Mouse (Mus musculus) small intestine, adult 2 months (tissue): ENCODE measurements around the gene Agxt. TPM values are rescaled to one million over a fixed set of nuclear protein-coding genes. Genes with fewer than 3 reads are reported as not detected.
A peak's percentile ranks its signal among the peaks of the same experiment; 100 is the strongest.

ENCODE experiments used
- H3K27ac ChIP-seq: fragments of 200-500 bp; 2 replicates; pipeline ENCODE4 v1.5.1; 2012; ENCODE audit warnings: low read depth, low read length, control low read depth, inconsistent platforms; ENCODE audit not compliant: insufficient read depth
- H3K27me3 ChIP-seq: fragments of 200-500 bp; 2 replicates; pipeline ENCODE4 v1.6.1; 2012; ENCODE audit warnings: mild to moderate bottlenecking, moderate library complexity, low read length, inconsistent platforms; ENCODE audit not compliant: control insufficient read depth, insufficient read depth
- H3K36me3 ChIP-seq: fragments of 200-500 bp; 2 replicates; pipeline ENCODE4 v1.6.1; 2012; ENCODE audit warnings: mild to moderate bottlenecking, low read length, control low read depth, inconsistent platforms; ENCODE audit not compliant: control insufficient read depth, insufficient read depth
- H3K4me1 ChIP-seq: fragments of 200-500 bp; 2 replicates; pipeline ENCODE4 v1.6.1; 2012; ENCODE audit warnings: low read length, inconsistent platforms, mixed read lengths; ENCODE audit not compliant: control insufficient read depth, insufficient read depth, insufficient read length
- H3K4me3 ChIP-seq: fragments of 200-500 bp; 2 replicates; pipeline ENCODE4 v1.5.1; 2012; ENCODE audit warnings: low read depth, mild to moderate bottlenecking, control low read depth, inconsistent platforms, low read length, moderate library complexity
- CTCF ChIP-seq: fragments of 200-500 bp; IDR thresholded peaks from 2 replicates; pipeline ENCODE4 v1.5.1; 2012; ENCODE audit warnings: low read depth, mild to moderate bottlenecking, control low read depth, inconsistent platforms, low read length, moderate library complexity, mixed read lengths; ENCODE audit not compliant: insufficient replicate concordance, insufficient read length; ENCODE audit errors: extremely low read depth
- POLR2A ChIP-seq: fragments of 200-500 bp; IDR thresholded peaks from 2 replicates; pipeline ENCODE4 v1.6.1; 2012; ENCODE audit warnings: low read depth, mild to moderate bottlenecking, control low read depth, inconsistent platforms, low read length, moderate library complexity
- WGBS: fragments of 180-500 bp; shearing (Covaris S2); methylation state at CpG from one replicate; pipeline ENCODE4 v1.1.7; 2018; 5-methylcytosine and 5-hydroxymethylcytosine counted together
- polyA plus RNA-seq: library from polyadenylated mRNA; depleted of rRNA; stranded (reverse); fragments of >200 nt; gene quantifications from 2 replicates; pipeline ENCODE4 v1.2.3, GENCODE M21; 2012; rRNA removed

The Agxt gene
- polyA plus RNA-seq = 0.14 and 0.58 TPM in 2 replicates

GRCm38 (mm10) chr1:93135036-93135526, at the start of gene Agxt:
Gene Agxt, plus strand, starts transcription at chr1:93135240.
- no peaks in the 10 kb centered on the region for H3K27me3 ChIP-seq
- H3K36me3 ChIP-seq = no peaks in the 10 kb centered on the region
- peaks cover 15% of the 10 kb centered on the region for H3K4me1 ChIP-seq
- 90% methylated on average over 12 of the region's 12 CpGs for WGBS
- H3K4me3 ChIP-seq = no peak within 1 kb of the TSS
- TF ChIP-seq POLR2A (no peak), CTCF (no peak)
- no peak within 1 kb of the TSS for H3K27ac ChIP-seq

- H3K4me1 ChIP-seq = no peaks in the 10 kb centered on the region
- H3K27me3 ChIP-seq = no peaks in the 10 kb centered on the region
- H3K36me3 ChIP-seq = no peaks in the 10 kb centered on the region
- WGBS = 82% methylated on average over 3 of the region's 3 CpGs
- H3K27ac ChIP-seq = no peak overlapping the region
- no peak overlapping the region for H3K4me3 ChIP-seq
- TF ChIP-seq POLR2A (no peak), CTCF (no peak)
Measured at GRCm38 (mm10) chr1:93092582-93092981, 42.5 kb upstream of the Agxt start.

- H3K4me1 ChIP-seq = no peaks in the 10 kb centered on the region; the same call in 1 of the 2 replicates
- WGBS = 87% methylated on average over 5 of the region's 5 CpGs
- no peak overlapping the region for H3K27ac ChIP-seq
- peaks cover 35% of the 10 kb centered on the region for H3K27me3 ChIP-seq
- no peaks in the 10 kb centered on the region for H3K36me3 ChIP-seq
- TF ChIP-seq CTCF (no peak), POLR2A (no peak)
- no peak overlapping the region for H3K4me3 ChIP-seq
Measured at GRCm38 (mm10) chr1:93098956-93099355, 36.1 kb upstream of the Agxt start.

- Histone ChIP-seq H3K4me1 (no peaks in the 10 kb centered on the region; the same call in 1 of the 2 replicates), H3K36me3 (no peaks in the 10 kb centered on the region), H3K27ac (no peak overlapping the region), H3K4me3 (peak overlapping the region; percentile 42; the same call in 1 of the 2 replicates), H3K27me3 (peaks cover 35% of the 10 kb centered on the region)
- TF ChIP-seq POLR2A = no peak
- no peak for TF ChIP-seq CTCF
- 4% methylated on average over 18 of the region's 18 CpGs for WGBS
Measured at GRCm38 (mm10) chr1:93100243-93100575, 34.8 kb upstream of the Agxt start.

GRCm38 (mm10) chr1:93100576-93101491, 34.2 kb upstream of the Agxt start:
- Histone ChIP-seq H3K27me3 (peaks cover 35% of the 10 kb centered on the region), H3K4me1 (no peaks in the 10 kb centered on the region; the same call in 1 of the 2 replicates), H3K4me3 (peak overlapping the region; percentile 42), H3K27ac (no peak overlapping the region), H3K36me3 (no peaks in the 10 kb centered on the region)
- under 1% methylated on average over 49 of the region's 49 CpGs for WGBS
- no peak for TF ChIP-seq CTCF
- TF ChIP-seq POLR2A = no peak

- WGBS = 2% methylated on average over 39 of the region's 39 CpGs
- H3K4me1 ChIP-seq = no peaks in the 10 kb centered on the region; the same call in 1 of the 2 replicates
- no peak within 1 kb of the TSS for H3K27ac ChIP-seq
- no peaks in the 10 kb centered on the region for H3K36me3 ChIP-seq
- TF ChIP-seq POLR2A (no peak), CTCF (no peak)
- peaks cover 35% of the 10 kb centered on the region for H3K27me3 ChIP-seq
- H3K4me3 ChIP-seq = peak within 1 kb of the TSS; percentile 42
Measured at GRCm38 (mm10) chr1:93101571-93102061, 33.4 kb upstream of the Agxt start, which contains the start of gene Kif1a. Gene Kif1a, minus strand, starts transcription at chr1:93101951.

- Histone ChIP-seq H3K36me3 (no peaks in the 10 kb centered on the region), H3K4me1 (no peaks in the 10 kb centered on the region; the same call in 1 of the 2 replicates), H3K27me3 (peaks cover 35% of the 10 kb centered on the region), H3K4me3 (no peak overlapping the region), H3K27ac (no peak overlapping the region)
- TF ChIP-seq POLR2A = no peak
- TF ChIP-seq CTCF = no peak
- 75% methylated on average over 7 of the region's 7 CpGs for WGBS
Measured at GRCm38 (mm10) chr1:93102700-93103099, 32.3 kb upstream of the Agxt start.
